Mouse (Mus musculus) midbrain, embryonic 14.5 days (tissue): ENCODE data around the gene Mcm8. TPM values are rescaled to one million over a fixed set of nuclear protein-coding genes. Genes with fewer than 3 reads are reported as not detected.
A peak's percentile ranks its signal among the peaks of the same experiment; 100 is the strongest.

ENCODE experiments used
- ATAC-seq: fragments of 200-750 bp; cut with Nextera tagmentation; 2 replicates; pipeline ENCODE4 v1.8.0; 2017; ENCODE audit warnings: moderate number of reproducible peaks, moderate library complexity; ENCODE audit not compliant: low FRiP score, low TSS enrichment
- DNase-seq: peaks from one replicate; pipeline ENCODE4 v3.0.0-alpha.2; 2015
- H3K27ac ChIP-seq: fragments of 300-500 bp; sonication (generic); replicated peaks from 2 replicates; pipeline ENCODE4 v1.5.1; 2014; ENCODE audit warnings: mild to moderate bottlenecking, low read depth, low read length, moderate library complexity
- H3K27me3 ChIP-seq: fragments of 300-500 bp; sonication (generic); 2 replicates; pipeline ENCODE4 v1.6.1; 2014; ENCODE audit warnings: low read length, control low read depth, mixed read lengths; ENCODE audit not compliant: control insufficient read depth, insufficient read depth
- H3K36me3 ChIP-seq: fragments of 300-500 bp; sonication (generic); 2 replicates; pipeline ENCODE4 v1.6.1; 2014; ENCODE audit warnings: low read length, control low read depth; ENCODE audit not compliant: control insufficient read depth, insufficient read depth
- H3K4me1 ChIP-seq: fragments of 300-500 bp; sonication (generic); 2 replicates; pipeline ENCODE4 v1.6.1; 2014; ENCODE audit warnings: mild to moderate bottlenecking, antibody characterized with exemption, low read length, control low read depth; ENCODE audit not compliant: control insufficient read depth, insufficient read depth
- H3K4me2 ChIP-seq: fragments of 300-500 bp; sonication (generic); 2 replicates; pipeline ENCODE4 v1.6.1; 2014; ENCODE audit warnings: mild to moderate bottlenecking, low read length, moderate library complexity
- H3K4me3 ChIP-seq: fragments of 300-500 bp; sonication (generic); replicated peaks from 2 replicates; pipeline ENCODE4 v1.5.1; 2014; ENCODE audit warnings: low read depth, low read length
- H3K9ac ChIP-seq: fragments of 300-500 bp; sonication (generic); replicated peaks from 2 replicates; pipeline ENCODE4 v1.6.1; 2014; ENCODE audit warnings: mild to moderate bottlenecking, low read length, moderate library complexity
- H3K9me3 ChIP-seq: fragments of 300-500 bp; sonication (generic); 2 replicates; pipeline ENCODE4 v1.6.1; 2016; ENCODE audit warnings: low read length, control low read depth, mixed read lengths; ENCODE audit not compliant: control insufficient read depth
- WGBS: fragments of 180-500 bp; shearing (Covaris S2); extraction: QIAGEN DNeasy Blood & Tissue Kit; methylation state at CpG from one replicate; pipeline ENCODE4 v1.1.7; 2014; 5-methylcytosine and 5-hydroxymethylcytosine counted together
- polyA plus RNA-seq: library from polyadenylated mRNA; unstranded; fragments of >200 nt; fragmentation: Nextera tagmentation; extraction: Ambion mirVana; gene quantifications from 2 replicates; pipeline ENCODE4 v1.2.1, GENCODE M21; 2014

Gene Mcm8
- polyA plus RNA-seq, 1 experiment from 2014 or later = 7.1 TPM

GRCm38 (mm10) chr2:132841071-132841470 is 25.1 kb downstream of the Mcm8 start:
- Histone ChIP-seq H3K9ac (no peak overlapping the region), H3K4me3 (no peak overlapping the region), H3K27ac (no peak overlapping the region), H3K4me1 (no peaks in the 10 kb centered on the region), H3K27me3 (no peaks in the 10 kb centered on the region), H3K4me2 (no peak overlapping the region), H3K9me3 (no peaks in the 10 kb centered on the region), H3K36me3 (0 out of 2 replicates have a peak, but pooled peaks cover 3% of the 10 kb centered on the region)
- DNase-seq (no peak), ATAC-seq (no peak)
- 92% methylated on average over 4 of the region's 4 CpGs for WGBS

- peak; percentile 91 for ATAC-seq
- Histone ChIP-seq H3K36me3 (peaks cover 11% of the 10 kb centered on the region), H3K9me3 (no peaks in the 10 kb centered on the region), H3K27me3 (no peaks in the 10 kb centered on the region), H3K4me3 (peak within 1 kb of the TSS; percentile 80), H3K4me1 (peaks cover 15% of the 10 kb centered on the region), H3K4me2 (peak within 1 kb of the TSS; percentile 81), H3K9ac (peak within 1 kb of the TSS; percentile 85), H3K27ac (peak within 1 kb of the TSS; percentile 84)
- WGBS = under 1% methylated on average over 93 of the region's 96 CpGs
- DNase-seq = peak; percentile 96
Measured at GRCm38 (mm10) chr2:132846407-132847358, 30.7 kb downstream of the Mcm8 start, which contains the start of gene Crls1. Gene Crls1 (plus strand): TSS chr2:132846666.

- peak overlapping the region; percentile 85 for H3K9ac ChIP-seq
- peaks cover 15% of the 10 kb centered on the region for H3K4me1 ChIP-seq
- no peaks in the 10 kb centered on the region for H3K9me3 ChIP-seq
- H3K36me3 ChIP-seq = peaks cover 13% of the 10 kb centered on the region
- DNase-seq (peak; percentile 2), ATAC-seq (no peak)
- peak overlapping the region; percentile 81 for H3K4me2 ChIP-seq
- H3K27me3 ChIP-seq = no peaks in the 10 kb centered on the region
- no peak overlapping the region for H3K27ac ChIP-seq
- peak overlapping the region; percentile 80 for H3K4me3 ChIP-seq
- WGBS = 42% methylated on average over 7 of the region's 7 CpGs
Measured at GRCm38 (mm10) chr2:132847581-132847980, 31.6 kb downstream of the Mcm8 start.

GRCm38 (mm10) chr2:132848361-132848760 is 32.4 kb downstream of the Mcm8 start:
- Histone ChIP-seq H3K36me3 (peaks cover 19% of the 10 kb centered on the region), H3K9ac (no peak overlapping the region), H3K27ac (no peak overlapping the region), H3K27me3 (no peaks in the 10 kb centered on the region), H3K4me1 (peaks cover 15% of the 10 kb centered on the region), H3K4me3 (no peak overlapping the region), H3K4me2 (peak overlapping the region; percentile 81), H3K9me3 (no peaks in the 10 kb centered on the region)
- 92% methylated on average over 4 of the region's 4 CpGs for WGBS
- ATAC-seq (no peak), DNase-seq (no peak)

- Histone ChIP-seq H3K4me1 (peaks cover 15% of the 10 kb centered on the region), H3K4me3 (no peak overlapping the region), H3K4me2 (no peak overlapping the region), H3K9ac (no peak overlapping the region), H3K36me3 (peaks cover 20% of the 10 kb centered on the region), H3K27ac (no peak overlapping the region), H3K9me3 (no peaks in the 10 kb centered on the region), H3K27me3 (no peaks in the 10 kb centered on the region)
- DNase-seq = no peak
- ATAC-seq = no peak
- 95% methylated on average over 6 of the region's 6 CpGs for WGBS
Measured at GRCm38 (mm10) chr2:132849141-132849540, 33.2 kb downstream of the Mcm8 start.

- WGBS = 93% methylated on average over 1 of the region's 1 CpGs
- no peak overlapping the region for H3K27ac ChIP-seq
- H3K4me2 ChIP-seq = no peak overlapping the region
- H3K9ac ChIP-seq = no peak overlapping the region
- no peak for ATAC-seq
- no peaks in the 10 kb centered on the region for H3K9me3 ChIP-seq
- H3K27me3 ChIP-seq = no peaks in the 10 kb centered on the region
- no peak for DNase-seq
- no peak overlapping the region for H3K4me3 ChIP-seq
- peaks cover 5% of the 10 kb centered on the region for H3K4me1 ChIP-seq
- H3K36me3 ChIP-seq = peaks cover 25% of the 10 kb centered on the region
Measured at GRCm38 (mm10) chr2:132853051-132853450, 37.1 kb downstream of the Mcm8 start.

GRCm38 (mm10) chr2:132856333-132856732 is 40.4 kb downstream of the Mcm8 start:
- 90% methylated on average over 5 of the region's 5 CpGs for WGBS
- Histone ChIP-seq H3K9me3 (no peaks in the 10 kb centered on the region), H3K9ac (no peak overlapping the region), H3K36me3 (peaks cover 21% of the 10 kb centered on the region), H3K27me3 (no peaks in the 10 kb centered on the region), H3K27ac (no peak overlapping the region), H3K4me1 (no peaks in the 10 kb centered on the region), H3K4me3 (no peak overlapping the region), H3K4me2 (no peak overlapping the region)
- DNase-seq = no peak
- ATAC-seq = no peak

GRCm38 (mm10) chr2:132860435-132860834 is 44.5 kb downstream of the Mcm8 start:
- H3K36me3 ChIP-seq = peaks cover 22% of the 10 kb centered on the region
- no peaks in the 10 kb centered on the region for H3K9me3 ChIP-seq
- H3K27ac ChIP-seq = no peak overlapping the region
- H3K27me3 ChIP-seq = no peaks in the 10 kb centered on the region
- no peak for DNase-seq
- no peak overlapping the region for H3K4me2 ChIP-seq
- no peaks in the 10 kb centered on the region for H3K4me1 ChIP-seq
- ATAC-seq = no peak
- H3K4me3 ChIP-seq = no peak overlapping the region
- H3K9ac ChIP-seq = no peak overlapping the region

GRCm38 (mm10) chr2:132861456-132861855 is 45.5 kb downstream of the Mcm8 start:
- no peaks in the 10 kb centered on the region for H3K27me3 ChIP-seq
- DNase-seq (no peak), ATAC-seq (no peak)
- H3K36me3 ChIP-seq = peaks cover 27% of the 10 kb centered on the region
- no peaks in the 10 kb centered on the region for H3K9me3 ChIP-seq
- H3K27ac ChIP-seq = no peak overlapping the region
- no peak overlapping the region for H3K9ac ChIP-seq
- no peaks in the 10 kb centered on the region for H3K4me1 ChIP-seq
- WGBS = 97% methylated on average over 2 of the region's 2 CpGs
- no peak overlapping the region for H3K4me3 ChIP-seq
- H3K4me2 ChIP-seq = no peak overlapping the region
